Mouse (Mus musculus): ENCODE measurements around the gene Sat2.

DNA sequence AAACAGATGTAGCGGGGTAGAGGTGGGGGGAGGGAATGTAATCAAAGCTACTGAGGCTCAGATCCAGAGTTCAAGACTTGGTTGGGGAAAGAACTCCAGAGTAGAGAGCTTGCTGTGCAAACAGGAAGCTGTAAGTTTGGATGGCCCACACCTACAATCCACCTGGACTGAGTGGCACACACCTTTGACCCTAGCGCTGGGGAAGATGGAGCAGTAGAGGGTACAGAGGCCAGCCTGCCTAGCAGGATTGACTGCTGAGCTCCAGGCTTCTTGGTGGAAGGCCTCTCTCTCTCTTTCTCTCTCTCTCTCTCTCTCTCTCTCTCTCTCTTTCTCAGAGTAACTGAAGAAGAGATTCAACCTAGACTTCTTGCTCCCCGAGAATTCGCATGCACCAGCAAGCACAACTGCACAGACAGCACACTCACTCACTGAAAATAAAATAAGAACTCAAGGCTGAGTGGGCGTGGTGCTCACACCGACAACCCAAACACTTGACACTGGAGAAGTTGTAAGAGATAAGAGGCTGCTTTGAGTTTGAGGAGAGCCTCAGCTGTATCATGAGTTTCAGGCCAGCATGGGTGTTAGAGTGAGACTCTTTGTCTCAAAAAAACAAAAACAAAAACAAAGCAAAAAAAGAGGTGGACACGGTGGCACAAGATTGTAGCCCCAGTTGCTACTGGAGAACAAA is 1.3 kb upstream of the Sat2 start:
- TF ChIP-seq CTCF (IDR thresholded peaks at IDR 0.05; ENCODE audit: low read depth) = no peak
- no peak for TF ChIP-seq EP300 (IDR thresholded peaks at IDR 0.05; ENCODE audit: low read depth)

Data from liver, postnatal 0 days (tissue).